Mouse (Mus musculus) C2C12 (cell line): ENCODE data around the gene Rsph1. TPM values are rescaled to one million over a fixed set of nuclear protein-coding genes. Genes with fewer than 3 reads are reported as not detected.

Source experiments
- H3K27me3 ChIP-seq: one replicate; pipeline ENCODE4 v1.6.1; 2011; ENCODE audit not compliant: control insufficient read depth, insufficient read depth, insufficient read length
- H3K36me3 ChIP-seq: one replicate; pipeline ENCODE4 v1.6.1; 2011; ENCODE audit not compliant: control insufficient read depth, insufficient read depth
- H3K4me3 ChIP-seq: one replicate; pipeline ENCODE4 v1.5.1; 2011; ENCODE audit warnings: mild to moderate bottlenecking, control low read depth; ENCODE audit not compliant: poor library complexity, insufficient read depth, severe bottlenecking
- H3K79me2 ChIP-seq: one replicate; pipeline ENCODE4 v1.6.1; 2011; ENCODE audit not compliant: control insufficient read depth, insufficient read depth
- H3K79me3 ChIP-seq: one replicate; pipeline ENCODE4 v1.6.1; 2011; ENCODE audit warnings: low read depth, control low read depth
- H3ac ChIP-seq: one replicate; pipeline ENCODE3; 2011; ENCODE audit warnings: low read depth; ENCODE audit not compliant: control insufficient read depth, insufficient read length
- CEBPB ChIP-seq: IDR thresholded peaks from one replicate; pipeline ENCODE4 v1.6.1; 2011; ENCODE audit warnings: low read depth, mild to moderate bottlenecking, control low read depth, moderate library complexity
- CTCF ChIP-seq: IDR thresholded peaks from one replicate; pipeline ENCODE4 v1.5.1; 2011; ENCODE audit not compliant: control insufficient read depth, insufficient read depth, insufficient read length
- FOSL1 ChIP-seq: IDR thresholded peaks from one replicate; pipeline ENCODE4 v1.8.0; 2011; ENCODE audit warnings: mild to moderate bottlenecking, low read length; ENCODE audit not compliant: poor library complexity, insufficient read depth, severe bottlenecking
- MAX ChIP-seq: IDR thresholded peaks from one replicate; pipeline ENCODE4 v1.6.1; 2011; ENCODE audit warnings: mild to moderate bottlenecking, control low read depth
- MYOD1 ChIP-seq: IDR thresholded peaks from one replicate; pipeline ENCODE4 v1.6.1; 2011; ENCODE audit warnings: low read depth; ENCODE audit not compliant: control insufficient read depth, insufficient read length
- MYOG ChIP-seq: IDR thresholded peaks from one replicate; pipeline ENCODE4 v1.6.1; 2011; ENCODE audit not compliant: control insufficient read depth, insufficient read length; ENCODE audit errors: extremely low read depth
- USF1 ChIP-seq: IDR thresholded peaks from one replicate; pipeline ENCODE4 v1.6.1; 2011; ENCODE audit warnings: low read depth, mild to moderate bottlenecking, control low read depth, moderate library complexity
- polyA plus RNA-seq: library from polyadenylated mRNA; unstranded; fragments of >200 nt; fragmentation: generic; extraction: Trizol; gene quantifications from one replicate; pipeline ENCODE4 v1.2.1, GENCODE M21; 2012; ENCODE audit warnings: missing spikeins

The Rsph1 gene
- polyA plus RNA-seq, 1 experiment = 0.20 TPM

GRCm38 (mm10) chr17:31290311-31290710 is 13.1 kb upstream of the Rsph1 start:
- TF ChIP-seq USF1 = no peak
- TF ChIP-seq CEBPB = no peak
- no peak for TF ChIP-seq FOSL1
- H3K4me3 ChIP-seq = no peak overlapping the region
- H3K27me3 ChIP-seq = peaks cover 2% of the 10 kb centered on the region
- no peaks in the 10 kb centered on the region for H3K79me3 ChIP-seq
- no peak overlapping the region for H3ac ChIP-seq
- H3K79me2 ChIP-seq = no peaks in the 10 kb centered on the region
- H3K36me3 ChIP-seq = no peaks in the 10 kb centered on the region

- no peaks in the 10 kb centered on the region for H3K79me3 ChIP-seq
- no peak for TF ChIP-seq MYOG
- no peak for TF ChIP-seq CTCF
- no peak for TF ChIP-seq MAX
- TF ChIP-seq USF1 = no peak
- TF ChIP-seq MYOD1 = no peak
- TF ChIP-seq FOSL1 = no peak
- no peak for TF ChIP-seq CEBPB
- no peaks in the 10 kb centered on the region for H3K36me3 ChIP-seq
- H3K79me2 ChIP-seq = no peaks in the 10 kb centered on the region
- no peak overlapping the region for H3K4me3 ChIP-seq
- no peak overlapping the region for H3ac ChIP-seq
- H3K27me3 ChIP-seq = no peaks in the 10 kb centered on the region
Observed at GRCm38 (mm10) chr17:31288999-31289726, 12.0 kb upstream of the Rsph1 start.

- no peaks in the 10 kb centered on the region for H3K79me2 ChIP-seq
- TF ChIP-seq MYOD1 (no peak), MAX (no peak)
Observed at GRCm38 (mm10) chr17:31287216-31287615, 10.0 kb upstream of the Rsph1 start.

GRCm38 (mm10) chr17:31286492-31286891 is 9.3 kb upstream of the Rsph1 start, which contains the start of gene Slc37a1:
Gene Slc37a1, plus strand, starts transcription at chr17:31286792.
- Histone ChIP-seq H3K4me3 (no peak within 1 kb of the TSS), H3K36me3 (no peaks in the 10 kb centered on the region), H3ac (no peak within 1 kb of the TSS), H3K79me2 (no peaks in the 10 kb centered on the region), H3K79me3 (no peaks in the 10 kb centered on the region), H3K27me3 (peaks cover 4% of the 10 kb centered on the region)
- TF ChIP-seq FOSL1 (no peak), MYOD1 (no peak), CTCF (no peak), CEBPB (no peak), USF1 (no peak), MAX (no peak), MYOG (no peak)

More at GRCm38 (mm10) chr17:31287216-31287615, 10.0 kb upstream of the Rsph1 start:
- Histone ChIP-seq H3K79me3 (no peaks in the 10 kb centered on the region), H3ac (no peak overlapping the region), H3K27me3 (peaks cover 4% of the 10 kb centered on the region), H3K4me3 (no peak overlapping the region), H3K36me3 (no peaks in the 10 kb centered on the region)

- TF ChIP-seq CTCF (no peak), MAX (no peak), MYOG (no peak)
- Histone ChIP-seq H3K79me2 (no peaks in the 10 kb centered on the region), H3K79me3 (no peaks in the 10 kb centered on the region), H3K4me3 (no peak overlapping the region), H3K36me3 (no peaks in the 10 kb centered on the region), H3ac (no peak overlapping the region), H3K27me3 (peaks cover 4% of the 10 kb centered on the region)
Observed at GRCm38 (mm10) chr17:31285867-31286266, 8.7 kb upstream of the Rsph1 start.

- Histone ChIP-seq H3K36me3 (no peaks in the 10 kb centered on the region), H3K27me3 (peaks cover 4% of the 10 kb centered on the region), H3K79me2 (no peaks in the 10 kb centered on the region), H3K79me3 (no peaks in the 10 kb centered on the region), H3ac (no peak overlapping the region), H3K4me3 (no peak overlapping the region)
- TF ChIP-seq CEBPB (no peak), MAX (no peak), MYOG (no peak), FOSL1 (no peak), MYOD1 (no peak), CTCF (no peak), USF1 (no peak)
Observed at GRCm38 (mm10) chr17:31282687-31283053, 5.5 kb upstream of the Rsph1 start.
